Mouse (Mus musculus): ENCODE measurements at regions not wholly inside any gene's neighbourhood (a gene's known extent, or its start where the extent isn't known, plus 50 kb on each side); places are given as distances from the start of the nearest gene placed in this dataset.

DNA sequence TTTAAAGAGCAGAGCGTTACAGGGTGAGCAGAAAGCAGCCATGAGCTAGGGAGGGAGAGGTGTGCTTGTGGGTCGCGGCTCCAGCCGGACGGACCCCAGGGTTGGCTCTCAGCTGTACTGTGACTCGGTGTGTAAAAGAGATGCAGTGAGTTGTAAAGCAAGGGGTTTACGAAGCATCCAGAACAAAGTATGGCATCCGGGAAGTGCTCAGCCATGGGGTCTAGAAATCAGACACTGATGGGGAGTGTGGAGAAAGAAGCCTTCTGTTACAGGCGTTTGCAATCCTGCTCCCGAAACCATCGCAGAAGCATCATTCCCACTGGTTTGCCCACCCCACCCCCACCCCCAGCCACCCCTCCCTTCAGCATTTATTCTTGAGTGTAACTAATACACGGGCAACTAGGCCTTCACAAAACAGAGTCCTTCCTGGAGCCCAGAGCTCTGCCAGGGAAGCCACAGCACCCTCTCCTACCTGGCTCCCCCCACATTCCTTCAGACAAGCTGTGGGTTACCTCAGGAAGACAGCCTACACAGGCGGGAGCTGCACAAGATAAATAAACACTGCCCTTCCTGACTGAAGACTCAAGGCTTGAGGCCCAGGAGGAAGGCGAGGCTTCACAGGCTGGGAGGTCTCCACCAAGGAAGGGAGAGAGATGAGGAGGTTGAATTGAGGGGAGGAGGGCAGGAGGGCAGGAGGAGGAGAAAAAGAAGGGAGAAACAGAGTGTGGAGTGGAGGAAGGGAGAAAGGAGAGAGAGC, 133.1 kb downstream of the Nufip1 start:
- intact Hi-C loops (cut with DNase I): no loop called here
- DNase-seq (ENCODE audit: low spot score in 2 of 2): no peak

DNA sequence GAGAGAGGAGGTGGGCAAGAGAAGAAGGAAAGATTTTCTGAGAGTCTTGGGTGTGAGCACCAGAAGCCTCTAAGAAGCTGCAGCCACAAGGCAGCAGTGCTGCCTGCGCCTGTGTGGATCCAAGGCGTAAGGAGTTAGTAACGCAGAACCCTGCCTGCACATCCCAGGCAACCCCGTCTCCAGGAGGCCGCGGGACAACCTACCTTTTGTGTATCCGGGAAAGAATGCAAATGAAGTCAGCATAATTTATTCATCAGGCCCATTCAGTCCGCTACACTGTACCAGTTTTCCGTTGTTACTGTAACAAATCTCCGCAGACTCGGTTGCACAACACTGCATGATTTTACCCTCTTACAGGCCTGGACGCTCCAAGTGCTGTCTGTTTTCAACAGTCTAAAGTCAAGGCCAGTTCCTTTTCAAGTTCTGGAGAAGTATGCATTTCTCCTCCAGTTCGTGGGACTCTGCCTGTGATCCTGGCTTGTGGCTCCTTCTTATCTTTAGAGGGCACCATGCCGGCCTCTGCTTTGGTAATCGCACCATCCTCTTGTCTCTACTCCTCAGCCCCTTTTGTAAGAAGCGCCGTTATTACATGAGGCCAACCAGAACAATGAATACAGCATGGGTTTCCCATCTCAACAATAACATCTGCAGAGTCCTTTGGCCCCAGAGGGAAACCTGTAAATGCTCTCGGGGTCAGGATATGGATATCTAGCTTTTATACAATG, 133.8 kb downstream of the Nufip1 start:
- intact Hi-C loops (cut with DNase I): no loop called here
- DNase-seq (ENCODE audit: low spot score in 2 of 2): no peak

DNA sequence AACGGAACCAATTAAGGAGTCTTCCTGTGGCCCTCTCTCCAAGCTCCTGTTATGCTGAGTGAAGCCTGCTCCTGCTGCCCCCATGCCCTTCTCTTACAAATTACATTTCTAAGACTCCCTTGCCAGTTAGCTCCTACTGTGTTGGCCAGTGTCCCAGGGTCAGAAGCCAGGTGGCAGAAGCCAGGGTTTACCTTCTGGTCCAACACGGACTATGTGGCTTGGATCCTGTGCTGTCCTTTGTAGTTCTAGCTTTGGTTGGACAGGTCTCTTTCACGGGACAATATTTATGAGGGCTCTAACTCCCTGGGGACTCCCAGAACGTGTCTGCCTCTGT, 134.3 kb downstream of the Nufip1 start:
- intact Hi-C loops (cut with DNase I): no loop called here
- DNase-seq (ENCODE audit: low spot score in 2 of 2): no peak

DNA sequence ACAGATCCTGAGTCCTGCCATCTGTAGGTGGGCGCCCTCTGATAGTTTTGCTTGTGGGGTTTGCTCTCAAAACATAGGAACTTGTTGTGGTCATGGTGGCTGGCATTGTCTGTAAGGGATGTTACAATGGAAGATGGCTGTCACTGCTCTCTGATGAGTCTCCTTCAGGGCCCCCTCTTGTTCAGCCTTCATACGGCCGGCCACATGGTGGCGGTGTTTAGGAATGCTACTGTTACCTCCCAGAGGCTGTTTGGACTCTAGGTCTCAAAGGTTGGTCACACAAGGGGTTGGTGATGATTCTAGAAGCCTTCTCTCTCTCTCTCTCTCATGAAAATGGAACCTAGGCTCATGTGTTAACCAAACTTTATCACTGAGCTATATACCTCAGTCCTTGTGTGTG, 137.0 kb downstream of the Nufip1 start:
- intact Hi-C loops (cut with DNase I): no loop called here
- no peak for DNase-seq (ENCODE audit: low spot score in 2 of 2)

GRCm38 (mm10) chr14:76253850-76254249, 143.2 kb downstream of the Nufip1 start:
- no peak for DNase-seq (ENCODE audit: low spot score in 2 of 2)
- intact Hi-C loops (cut with DNase I): no loop called here

GRCm38 (mm10) chr14:76254565-76255501, 144.1 kb downstream of the Nufip1 start:
- peak; percentile 43 to 47 for DNase-seq (ENCODE audit: low spot score in 2 of 2)
- intact Hi-C loops (cut with DNase I): no loop called here

DNA sequence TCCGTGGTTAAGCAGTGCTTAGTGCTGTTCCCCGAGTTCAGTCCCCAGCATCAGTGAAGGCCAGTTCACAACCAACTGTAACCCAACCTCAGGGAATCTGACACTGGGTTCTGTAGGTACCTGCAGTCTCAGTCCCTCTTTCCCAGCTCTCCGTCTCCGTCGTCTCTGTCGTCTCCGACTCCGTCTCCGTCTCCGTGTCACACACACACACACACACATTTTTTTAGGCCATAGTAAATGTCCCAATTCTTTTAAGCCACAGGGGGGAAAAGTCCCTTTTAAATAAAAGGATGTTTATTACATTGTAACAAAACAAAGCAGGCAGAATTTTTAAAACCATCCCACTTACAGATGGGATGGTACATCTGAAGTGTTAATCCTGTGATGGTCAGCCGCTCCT, 145.3 kb downstream of the Nufip1 start:
- intact Hi-C loops (cut with DNase I): no loop called here
- no peak for DNase-seq (ENCODE audit: low spot score in 2 of 2)

- DNase-seq (ENCODE audit: low spot score in 2 of 2): no peak
- intact Hi-C loops (cut with DNase I): no loop called here
Observed at GRCm38 (mm10) chr14:76258626-76259025, 147.9 kb downstream of the Nufip1 start.

DNA sequence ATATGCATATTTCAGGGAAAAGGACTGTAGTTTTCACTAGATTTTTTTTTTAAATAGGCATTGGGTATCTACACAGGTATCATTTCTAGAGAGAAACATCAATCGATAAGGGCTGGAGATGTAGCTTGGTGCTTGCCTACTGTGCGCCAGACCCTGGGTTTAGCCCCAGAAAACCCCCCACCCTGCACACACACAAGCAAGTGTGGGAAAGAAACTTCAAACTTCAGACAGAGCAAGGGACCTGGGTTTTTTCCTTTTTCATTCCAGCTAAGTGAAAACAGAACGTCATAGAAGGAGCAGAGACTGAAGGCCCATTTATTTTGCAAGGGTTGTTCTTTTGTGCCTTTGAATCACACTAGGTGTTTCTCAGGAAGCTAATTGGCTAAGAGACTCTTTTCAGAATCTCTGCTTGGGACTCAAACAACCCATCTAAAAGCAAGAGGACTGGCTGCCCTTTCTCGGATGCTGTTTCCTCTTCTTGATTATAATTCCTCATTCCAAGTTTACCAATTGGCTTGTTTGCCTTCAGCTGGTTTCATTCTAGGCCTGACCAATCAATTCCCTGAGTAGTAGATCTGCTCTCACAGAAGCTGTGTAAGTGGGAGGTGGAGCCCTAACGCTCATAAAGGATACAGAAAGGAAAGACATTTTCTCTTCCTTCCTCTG, 150.1 kb downstream of the Nufip1 start:
- intact Hi-C loops (cut with DNase I): no loop called here
- DNase-seq (ENCODE audit: low spot score in 2 of 2): no peak

- intact Hi-C loops (cut with DNase I): no loop called here
- no peak for DNase-seq (ENCODE audit: low spot score in 2 of 2)
Observed at GRCm38 (mm10) chr14:76263682-76264081, 151.1 kb upstream of the Tsc22d1 start.

DNA sequence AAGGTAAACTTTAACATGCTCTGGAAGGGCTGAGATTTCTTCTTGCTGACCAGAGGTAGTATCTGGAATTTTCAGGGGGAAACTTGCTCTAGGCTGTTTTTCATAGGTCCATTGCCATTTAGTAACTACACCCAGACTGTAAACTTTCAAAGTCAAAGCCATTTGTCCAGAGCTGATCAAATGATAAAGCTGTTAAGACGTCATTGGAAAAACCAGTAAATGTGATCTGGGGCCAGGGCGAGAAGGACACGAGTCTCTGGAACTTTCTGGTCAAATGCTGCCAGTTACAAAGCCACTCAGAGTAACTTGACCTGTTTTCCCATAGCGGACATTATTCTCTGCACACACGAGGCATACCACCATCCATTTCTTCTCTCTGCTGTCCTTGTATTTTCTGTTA, 148.9 kb upstream of the Tsc22d1 start:
- intact Hi-C loops (cut with DNase I): no loop called here
- no peak for DNase-seq (ENCODE audit: low spot score in 2 of 2)

DNA sequence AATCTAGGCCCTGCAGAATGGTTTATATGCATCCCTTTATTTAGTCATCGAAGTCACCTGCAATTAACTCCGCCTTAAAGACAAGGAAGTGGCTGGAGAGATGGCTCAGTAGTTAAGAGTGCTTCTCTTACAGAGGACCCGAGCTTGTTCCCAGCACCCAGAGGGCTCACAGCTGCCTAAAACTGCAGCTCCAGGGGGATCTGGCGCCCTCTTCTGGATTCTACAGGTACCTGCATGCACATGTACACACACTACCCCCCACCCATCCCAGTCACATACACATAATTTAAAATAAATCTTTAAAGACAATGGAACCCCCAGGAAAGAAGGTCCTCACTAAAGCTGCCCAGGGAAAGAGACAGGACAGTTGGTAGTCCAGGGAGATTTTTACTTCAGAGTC, 148.5 kb upstream of the Tsc22d1 start:
- intact Hi-C loops (cut with DNase I): no loop called here
- DNase-seq (ENCODE audit: low spot score in 2 of 2): no peak

- intact Hi-C loops (cut with DNase I): no loop called here
- DNase-seq (ENCODE audit: low spot score in 2 of 2): no peak
Observed at GRCm38 (mm10) chr14:76267091-76267490, 147.7 kb upstream of the Tsc22d1 start.

- intact Hi-C loops (cut with DNase I): no loop called here
- no peak for DNase-seq (ENCODE audit: low spot score in 2 of 2)
Observed at GRCm38 (mm10) chr14:76271190-76271589, 143.6 kb upstream of the Tsc22d1 start.

GRCm38 (mm10) chr14:76272840-76273239, 141.9 kb upstream of the Tsc22d1 start:
- intact Hi-C loops (cut with DNase I): no loop called here
- no peak for DNase-seq (ENCODE audit: low spot score in 2 of 2)

DNA sequence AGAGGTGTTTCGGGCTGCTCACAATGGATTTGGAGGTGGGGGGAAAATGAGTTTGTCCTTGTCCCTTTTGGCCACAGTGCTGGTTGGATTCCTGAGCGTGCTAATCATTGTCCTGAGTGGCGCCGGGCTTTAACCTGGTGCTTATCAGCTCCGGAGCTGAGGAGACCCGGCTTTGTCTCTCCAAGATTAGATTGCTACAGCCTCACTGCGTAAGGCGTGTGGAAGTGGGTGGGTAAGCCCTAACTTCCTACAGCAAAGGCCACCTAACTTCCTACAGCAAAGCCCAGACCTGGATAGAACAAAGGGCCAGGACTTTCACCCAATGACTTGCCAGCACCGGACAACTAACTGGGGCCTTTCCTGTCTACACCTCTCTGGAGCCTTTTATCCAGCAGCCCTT, 138.1 kb upstream of the Tsc22d1 start:
- intact Hi-C loops (cut with DNase I): no loop called here

DNA sequence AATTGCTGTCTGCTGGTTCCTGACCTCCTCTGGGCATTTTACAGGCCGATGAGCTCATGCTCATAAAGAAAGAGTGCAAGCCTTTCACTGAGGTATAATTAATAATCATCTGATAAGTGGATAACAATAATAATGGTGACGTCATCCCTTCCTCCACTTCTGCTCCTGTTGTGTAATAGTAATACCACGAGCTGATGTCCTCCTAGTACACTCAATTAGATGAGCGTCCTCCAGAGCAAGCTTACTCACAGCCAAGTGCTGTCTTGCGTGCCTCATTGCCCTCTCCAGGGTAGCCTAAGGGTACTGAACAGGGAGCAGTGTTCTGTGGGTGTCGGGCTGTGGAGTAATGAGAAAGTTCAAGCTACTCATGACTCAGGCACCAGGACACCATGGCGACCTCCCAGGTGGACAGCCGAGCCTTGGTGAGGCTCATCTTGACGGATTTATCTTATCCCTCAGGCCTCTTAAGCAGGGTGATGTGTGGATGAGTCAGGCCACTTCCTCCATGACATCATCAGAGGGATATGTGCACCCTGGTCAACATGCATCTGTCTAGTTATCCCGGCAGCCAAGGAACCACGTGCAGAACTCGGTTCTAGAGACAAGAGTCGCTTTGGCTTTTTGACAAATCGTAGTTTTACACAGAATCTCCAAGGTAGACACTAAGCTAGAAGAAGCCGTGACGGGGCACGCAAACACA, 135.9 kb upstream of the Tsc22d1 start:
- no peak for DNase-seq (ENCODE audit: low spot score in 2 of 2)
- intact Hi-C loops (cut with DNase I): no loop called here

More for the DNA sequence above, 138.1 kb upstream of the Tsc22d1 start:
- DNase-seq (ENCODE audit: low spot score in 2 of 2): no peak

- intact Hi-C loops (cut with DNase I): no loop called here
- no peak for DNase-seq (ENCODE audit: low spot score in 2 of 2)
Observed at GRCm38 (mm10) chr14:76279561-76279960, 135.2 kb upstream of the Tsc22d1 start.

DNA sequence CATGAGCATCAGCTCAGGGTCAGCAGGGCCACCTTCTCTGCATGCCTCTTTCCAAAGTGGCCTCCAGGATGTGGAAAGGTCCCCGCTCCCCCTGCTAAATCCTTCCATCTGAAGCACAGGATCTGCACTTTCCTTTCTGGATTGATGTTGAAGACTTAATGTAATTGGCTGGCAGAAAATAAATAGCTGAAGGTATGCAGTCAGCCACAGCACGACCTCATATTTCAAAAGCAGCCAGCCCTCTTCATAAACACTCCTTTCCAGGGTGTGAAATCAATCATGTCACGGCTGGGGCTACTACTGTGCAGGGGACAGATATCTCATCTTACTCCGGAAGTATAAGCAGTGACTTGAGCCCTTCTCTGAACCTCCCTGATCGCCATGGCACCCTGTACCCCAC, 132.9 kb upstream of the Tsc22d1 start:
- intact Hi-C loops (cut with DNase I): no loop called here
- DNase-seq (ENCODE audit: low spot score in 2 of 2): no peak

Measured in left cerebral cortex, postnatal 36 days (tissue).